Mouse (Mus musculus): ENCODE measurements around the gene Dera.

Gene Dera

DNA sequence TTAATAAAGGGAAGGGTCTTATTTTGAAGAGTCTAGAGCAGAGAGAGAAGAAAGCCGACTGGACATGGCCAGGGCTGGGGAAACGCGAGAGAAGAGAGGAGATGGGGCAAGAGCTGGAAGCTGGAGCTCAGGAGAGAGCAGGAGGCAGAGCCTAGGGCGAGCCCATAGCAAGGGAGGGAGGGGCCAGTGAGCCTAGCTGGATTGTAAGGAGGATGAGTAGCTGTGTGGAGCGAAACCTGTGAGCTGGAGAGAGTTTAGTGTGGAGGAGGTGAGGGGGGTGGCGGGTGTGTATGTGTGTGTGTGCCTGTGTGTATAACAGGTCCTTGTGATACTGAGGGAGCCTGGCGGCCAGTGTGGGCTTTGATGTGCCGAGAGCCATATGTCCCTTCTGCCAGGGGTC is 5.3 kb downstream of the Dera start:
- no peak for DNase-seq

DNA sequence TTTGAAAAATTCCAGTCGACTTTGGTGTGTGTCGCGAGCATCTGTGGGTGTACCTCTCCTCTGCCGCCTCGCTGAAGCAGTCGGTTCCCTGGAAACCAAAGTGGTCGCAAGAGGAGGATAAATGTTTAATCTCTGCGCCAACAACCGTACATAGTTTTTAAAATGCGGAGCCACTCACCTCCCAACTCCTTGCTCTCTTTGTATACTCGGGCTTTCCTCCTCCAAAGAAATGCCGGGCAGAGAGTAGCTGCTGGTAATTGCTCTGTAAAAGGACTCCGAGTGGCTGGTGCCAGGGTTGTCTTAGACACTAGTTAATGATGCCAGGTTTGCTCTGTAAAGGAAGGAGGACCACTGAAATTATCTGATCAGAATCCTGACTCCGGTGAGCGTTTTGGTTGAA is 6.6 kb downstream of the Dera start:
- no peak for DNase-seq

DNA sequence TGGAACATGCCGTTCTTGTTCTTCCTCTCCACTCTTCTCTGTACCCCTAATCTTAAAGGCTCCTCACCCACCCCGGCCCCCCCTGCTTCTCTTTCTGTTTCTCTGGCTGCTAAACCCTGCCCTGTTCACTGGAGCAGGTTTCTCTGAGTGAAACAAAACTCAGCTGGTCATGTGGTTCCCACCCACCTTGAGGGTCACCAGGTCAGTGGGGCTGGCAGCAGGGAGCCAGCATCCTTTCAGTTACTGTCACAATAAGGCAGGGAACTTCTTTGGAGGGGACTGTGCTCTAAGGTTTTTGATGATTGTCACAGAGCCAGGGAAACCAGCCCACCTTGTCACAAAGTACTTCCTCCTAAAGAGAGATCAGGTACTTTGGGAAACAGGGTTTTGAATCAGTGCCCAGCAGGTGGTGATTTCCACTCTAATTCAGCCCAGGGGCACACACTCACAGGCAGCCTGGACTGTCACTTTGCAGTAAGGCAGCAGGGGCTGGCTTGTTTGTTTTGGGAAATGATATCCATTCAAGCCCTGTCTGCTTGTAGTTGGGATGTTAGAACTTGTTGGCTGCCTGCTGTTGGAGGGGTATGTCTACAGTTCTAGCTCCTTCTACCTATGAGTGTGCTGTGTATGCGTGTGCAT is 10.3 kb downstream of the Dera start:
- DNase-seq, result no peak

DNA sequence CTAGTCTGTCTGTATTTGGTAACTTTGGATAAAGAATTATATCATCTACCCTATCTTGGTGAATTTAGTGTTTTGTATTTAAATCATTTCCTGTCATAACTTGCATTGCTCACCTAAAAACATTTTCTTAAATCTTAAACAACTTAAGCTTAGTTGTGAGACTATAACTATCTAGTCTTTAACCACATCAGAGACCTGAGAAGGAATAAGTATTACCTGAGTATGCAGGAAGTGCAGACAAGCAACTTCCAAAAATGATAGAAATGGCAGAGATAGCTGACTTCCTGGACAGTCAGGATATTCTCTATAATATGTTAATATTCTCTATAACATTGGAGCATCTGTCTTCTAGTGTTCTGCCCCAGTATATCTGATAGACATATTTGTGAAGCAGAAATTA is 11.8 kb downstream of the Dera start:
- no peak for DNase-seq

DNA sequence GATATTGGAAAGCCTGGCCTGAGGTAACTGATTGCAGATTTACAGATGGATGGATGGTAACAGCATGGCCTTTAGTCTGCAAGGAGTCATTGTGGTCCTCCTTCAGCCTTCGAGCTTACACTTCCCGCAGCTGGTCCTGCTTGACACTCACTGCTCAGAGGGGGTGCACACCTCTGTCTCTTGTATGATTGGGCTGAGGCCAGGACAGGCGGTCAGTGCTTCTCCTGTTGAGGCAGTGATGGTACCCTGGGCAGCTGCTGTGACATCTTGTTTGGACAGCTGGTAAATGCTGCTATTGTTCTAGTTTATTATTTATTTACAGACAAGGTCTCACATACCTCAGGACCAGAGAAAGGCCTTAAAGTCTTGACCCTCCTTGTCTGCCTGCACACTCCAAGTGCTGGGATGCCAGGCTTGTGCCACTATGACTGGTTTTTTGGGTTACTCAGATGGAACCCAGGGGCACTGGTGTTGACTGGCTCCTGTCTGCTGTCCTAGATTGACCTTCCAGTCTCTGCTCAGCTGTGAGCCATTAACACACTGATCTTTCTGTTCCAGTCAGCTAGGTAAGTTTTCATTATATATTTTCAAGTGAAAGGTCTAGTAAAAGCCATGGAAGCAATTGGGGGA is 17.4 kb downstream of the Dera start:
- DNase-seq, result no peak

DNA sequence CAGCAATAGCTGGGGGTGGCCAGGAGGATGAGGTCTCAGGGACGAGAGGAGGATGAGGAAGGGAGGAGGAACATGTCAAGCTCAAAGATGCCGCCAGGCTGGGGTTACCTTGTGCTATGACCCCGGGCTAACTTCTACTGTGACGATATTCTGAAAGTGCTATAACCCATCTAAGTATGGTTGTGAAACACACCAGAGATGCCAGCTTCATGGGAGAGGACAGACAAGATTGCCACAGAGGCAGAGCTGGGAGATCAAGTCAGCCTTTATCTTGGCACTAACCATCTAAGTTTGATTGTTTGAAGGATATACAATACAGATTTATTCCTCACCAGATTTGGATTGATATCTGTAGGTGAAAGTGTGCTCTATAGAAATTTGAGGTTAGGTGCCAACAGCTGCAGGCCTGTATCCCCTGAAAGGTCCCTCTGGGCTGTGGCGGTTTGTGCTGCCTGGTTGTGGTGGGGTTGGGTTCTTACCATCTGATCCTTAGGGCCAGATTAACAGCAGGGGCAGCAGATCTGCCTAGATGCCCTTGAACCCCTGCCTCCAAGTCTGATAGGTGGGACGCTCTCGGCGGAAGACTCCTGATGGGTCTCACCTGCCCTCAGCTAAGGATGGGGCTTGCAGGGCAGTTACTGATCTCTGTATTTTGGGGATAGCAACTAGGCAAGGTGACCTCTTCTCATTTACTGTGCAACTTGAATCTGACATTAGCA is 18.7 kb downstream of the Dera start:
- no peak for DNase-seq

DNA sequence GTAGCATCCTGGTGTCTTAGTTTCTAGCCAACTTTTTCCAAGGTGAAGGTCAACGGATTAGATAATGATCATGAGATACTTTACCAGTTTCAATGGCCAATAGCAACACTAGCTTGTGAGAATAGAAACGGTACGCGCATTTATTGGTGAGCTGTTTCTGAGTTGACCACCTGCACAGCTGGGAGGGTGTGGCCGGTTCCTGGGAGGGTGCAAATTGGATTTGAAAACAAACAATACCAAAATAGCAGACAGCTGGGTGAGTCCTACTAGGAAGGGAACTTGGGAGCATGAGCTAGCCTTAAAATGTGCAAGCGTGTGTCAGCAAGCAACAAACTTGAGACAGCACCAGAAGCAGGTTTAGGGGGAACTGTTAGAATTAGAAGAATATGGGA is 19.3 kb downstream of the Dera start:
- DNase-seq, result no peak

DNA sequence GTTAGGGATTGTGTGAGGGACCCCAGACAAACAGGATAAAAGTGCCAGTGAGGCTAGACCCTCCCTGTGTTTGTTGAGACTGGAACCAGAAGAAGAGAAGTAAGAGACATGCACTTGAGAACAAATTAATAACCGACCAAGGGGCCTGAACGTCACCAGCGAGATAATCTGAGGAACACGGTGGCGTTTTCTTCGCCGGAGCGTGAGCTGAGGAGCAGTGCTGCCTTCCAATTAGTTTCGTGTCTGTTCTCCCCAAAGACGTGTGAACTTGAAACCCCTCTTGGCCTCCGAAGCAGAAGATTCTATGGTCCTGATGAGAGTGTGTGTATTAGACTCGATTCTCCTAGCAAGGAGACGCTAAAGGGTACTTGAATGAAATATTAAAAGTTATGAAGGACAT is 19.8 kb downstream of the Dera start:
- no peak for DNase-seq

DNA sequence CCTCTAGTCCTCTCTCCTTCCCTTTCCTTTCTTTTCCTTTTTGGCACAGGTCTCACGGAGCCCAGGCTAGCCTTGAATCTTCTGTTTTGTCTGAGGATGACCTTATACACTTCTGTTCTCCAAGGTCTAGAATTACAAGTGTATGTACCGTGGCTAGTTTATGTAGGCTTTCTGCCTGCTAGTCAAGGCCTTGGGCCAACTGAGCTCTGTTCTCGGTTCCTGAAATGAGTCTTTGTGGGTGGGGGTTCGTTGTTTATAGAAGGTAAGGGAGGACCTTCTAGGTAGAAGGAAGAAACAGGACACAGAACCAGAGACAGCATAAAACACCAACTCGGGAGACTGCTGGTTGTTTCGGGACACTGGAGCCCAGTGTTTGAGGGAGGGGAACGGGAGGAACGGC is 20.8 kb downstream of the Dera start:
- DNase-seq, result no peak

DNA sequence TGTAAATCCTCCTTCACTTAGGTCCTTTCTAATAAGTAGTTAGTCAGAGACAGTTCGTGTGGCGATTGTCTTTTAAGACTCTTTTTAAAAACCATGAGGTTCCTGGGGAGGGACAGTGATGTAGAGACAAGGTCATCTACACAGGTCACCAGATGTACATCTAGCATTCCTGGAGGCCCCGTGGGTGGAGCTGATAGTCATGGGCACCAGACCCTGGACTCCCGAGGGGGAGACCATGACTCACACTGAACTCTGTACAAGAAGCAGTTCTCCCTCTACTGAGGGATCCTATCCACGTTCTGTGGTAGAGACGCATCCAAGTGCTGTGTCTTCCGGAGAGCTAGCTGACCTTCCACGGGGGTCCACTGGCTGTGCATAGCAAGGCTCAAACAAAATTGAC is 22.6 kb downstream of the Dera start:
- no peak for DNase-seq

DNA sequence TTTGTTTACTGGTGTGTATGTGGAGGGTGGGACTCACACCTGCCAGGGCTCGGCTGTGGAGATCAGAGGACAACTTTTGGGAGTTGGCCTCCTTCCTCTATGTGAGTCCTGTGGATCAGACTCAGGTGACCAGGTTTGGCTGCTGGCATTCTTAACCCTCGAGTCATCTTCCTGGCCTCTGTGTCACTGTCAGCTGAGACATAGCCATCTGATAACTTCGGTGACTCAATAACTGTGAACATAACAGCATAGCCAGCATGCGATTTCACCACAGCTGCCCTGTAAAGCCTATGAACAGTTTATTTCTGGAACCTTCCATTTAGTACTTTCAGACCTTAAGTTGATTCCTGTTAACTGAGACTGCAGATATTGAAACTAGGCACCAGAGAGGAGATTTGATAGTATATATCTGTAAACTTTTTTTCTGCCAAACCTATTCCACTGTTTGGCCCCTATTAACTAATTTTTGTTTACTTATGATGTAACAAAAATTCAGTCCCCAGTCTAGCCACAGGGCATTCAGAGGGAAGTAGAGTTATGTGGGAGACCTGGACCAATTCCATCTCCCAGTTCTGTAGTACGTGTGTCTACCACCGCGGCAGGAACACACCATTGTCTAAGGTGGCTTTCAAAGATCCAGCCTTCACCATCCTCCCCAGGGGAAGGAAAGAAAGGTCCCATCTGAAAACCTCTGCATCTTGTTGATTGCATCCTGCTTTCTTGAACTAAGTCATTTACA is 29.7 kb downstream of the Dera start:
- DNase-seq, result no peak

DNA sequence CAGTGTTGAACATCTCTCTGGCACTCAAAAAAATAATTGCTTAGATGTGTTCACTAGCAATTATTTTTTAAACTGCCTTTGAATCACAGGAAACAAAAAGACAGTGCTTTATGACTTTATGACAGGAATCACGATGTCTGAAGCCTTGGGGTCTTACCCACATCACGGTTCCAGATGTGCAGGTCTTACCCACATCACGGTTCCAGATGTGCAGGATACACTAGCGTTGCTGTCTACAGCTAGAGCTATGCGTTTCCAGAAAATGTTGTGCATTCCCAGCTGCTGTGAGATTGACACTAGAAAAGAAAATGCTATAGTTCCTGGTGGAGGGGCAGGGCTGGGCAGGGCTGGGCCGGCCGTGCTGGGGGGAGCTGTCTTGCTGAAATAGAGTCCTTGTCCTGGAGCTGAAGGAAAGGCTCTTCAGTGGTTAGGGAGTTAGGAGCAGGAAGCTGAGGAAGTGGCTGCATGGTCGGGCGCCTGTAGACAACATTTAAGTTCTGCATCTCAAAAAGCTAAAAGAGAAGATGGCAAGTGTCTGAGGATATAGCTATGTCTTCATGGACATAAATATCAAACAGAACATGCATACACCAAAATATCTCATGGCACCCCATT is 34.7 kb downstream of the Dera start:
- DNase-seq, result no peak

DNA sequence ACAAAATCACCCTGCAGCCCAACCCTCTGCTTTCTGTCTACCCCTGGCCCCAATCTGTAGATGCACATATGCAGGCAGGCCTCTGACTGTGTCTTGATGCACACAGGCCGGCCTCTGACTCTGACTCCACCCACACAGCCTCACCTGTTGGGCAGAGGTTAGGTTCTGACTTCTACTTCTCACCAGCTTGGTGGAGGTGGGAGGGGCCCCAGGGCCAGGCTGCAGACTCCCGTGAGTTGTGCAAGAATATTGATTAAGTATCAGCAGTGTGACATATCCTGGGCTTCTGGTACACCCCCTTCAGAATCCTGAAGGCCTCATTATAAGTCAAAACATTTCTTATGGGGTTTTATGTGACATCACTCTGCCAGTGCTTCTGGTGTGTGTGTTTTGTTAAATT is 35.3 kb downstream of the Dera start:
- DNase-seq, result no peak

DNA sequence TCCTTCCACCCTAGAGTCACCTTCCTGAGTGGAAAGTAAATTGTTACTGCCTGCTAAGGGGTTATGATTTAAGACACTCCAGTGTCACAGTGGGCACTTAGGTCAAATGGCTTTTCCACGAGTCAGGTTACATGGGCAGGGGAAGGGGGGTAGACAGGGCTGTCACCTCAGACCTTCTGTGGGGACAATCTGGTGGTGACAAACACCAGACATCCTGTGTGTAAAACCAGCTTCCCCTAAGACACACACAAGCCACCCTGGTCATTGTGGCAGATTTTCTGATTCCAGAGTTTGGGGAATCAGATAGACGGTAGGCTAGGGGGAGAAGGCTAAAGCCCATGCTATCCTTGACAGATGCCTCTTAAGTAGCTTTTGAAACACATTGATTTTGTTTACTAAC is 41.1 kb downstream of the Dera start:
- no peak for DNase-seq

DNA sequence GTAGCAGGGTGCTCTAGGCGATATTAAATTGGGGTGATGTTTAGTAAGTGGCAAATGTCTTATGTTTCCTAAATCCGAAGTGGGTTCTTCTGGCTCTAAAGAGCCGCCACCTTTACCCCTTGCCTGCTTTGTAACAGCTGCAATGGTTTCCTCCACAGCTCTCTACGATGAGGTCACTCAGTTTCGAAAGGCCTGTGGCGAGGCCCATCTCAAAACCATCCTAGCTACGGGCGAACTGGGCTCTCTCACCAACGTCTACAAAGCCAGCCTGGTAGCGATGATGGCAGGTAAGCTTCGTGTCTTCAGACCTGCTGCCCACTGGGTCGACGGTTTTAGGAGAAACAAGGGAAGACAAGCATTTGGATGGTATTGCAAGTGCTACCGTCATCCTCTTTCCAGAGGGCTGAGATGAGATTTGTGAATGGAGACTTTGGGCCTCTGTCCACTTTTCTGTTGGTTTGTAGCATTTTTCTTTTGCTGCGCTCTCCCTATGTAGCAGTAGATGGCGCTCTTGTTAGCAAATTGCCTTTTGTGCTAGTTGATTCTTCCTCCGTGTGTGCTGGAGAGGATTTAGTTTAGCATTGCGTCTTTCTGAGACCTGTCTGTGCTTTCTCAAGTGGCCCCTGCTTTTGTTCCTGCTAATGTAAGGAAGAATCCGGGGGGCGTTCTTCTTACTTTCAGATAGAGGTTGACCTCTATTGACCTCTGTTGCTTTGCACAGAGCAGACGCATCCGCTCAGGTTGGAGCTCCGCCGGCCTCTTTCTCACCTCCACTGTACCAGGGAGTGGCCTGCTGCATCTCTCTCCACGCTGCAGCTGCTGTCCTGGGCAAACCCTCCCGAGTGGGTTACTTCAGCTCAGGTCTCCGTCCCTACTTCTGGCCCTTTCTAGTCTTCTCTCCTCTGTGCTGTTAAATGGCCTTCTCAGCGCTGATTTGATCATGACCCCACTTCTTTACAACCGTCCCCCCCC is 42.5 kb downstream of the Dera start:
- DNase-seq, result peak; percentile 13

DNA sequence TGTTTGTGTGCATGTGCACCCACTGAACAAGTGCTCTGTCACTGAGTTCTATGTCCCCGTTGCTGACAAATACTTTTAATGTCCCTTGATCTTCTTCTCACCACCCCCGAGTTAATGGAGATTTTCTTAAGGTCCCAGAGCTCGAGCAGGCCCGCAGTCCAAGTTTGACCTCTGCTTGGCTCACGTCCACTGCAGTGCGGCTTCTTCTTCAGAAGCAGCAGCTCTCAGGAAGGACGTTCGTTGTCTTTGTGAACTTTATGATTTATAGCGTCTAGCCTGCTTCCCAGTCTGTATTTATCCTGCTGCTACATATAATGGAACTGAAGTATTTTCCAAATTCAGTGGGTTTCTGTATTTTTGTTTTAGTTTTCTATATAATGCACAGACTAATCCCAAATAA is 44.9 kb downstream of the Dera start:
- DNase-seq, result peak; percentile 9

DNA sequence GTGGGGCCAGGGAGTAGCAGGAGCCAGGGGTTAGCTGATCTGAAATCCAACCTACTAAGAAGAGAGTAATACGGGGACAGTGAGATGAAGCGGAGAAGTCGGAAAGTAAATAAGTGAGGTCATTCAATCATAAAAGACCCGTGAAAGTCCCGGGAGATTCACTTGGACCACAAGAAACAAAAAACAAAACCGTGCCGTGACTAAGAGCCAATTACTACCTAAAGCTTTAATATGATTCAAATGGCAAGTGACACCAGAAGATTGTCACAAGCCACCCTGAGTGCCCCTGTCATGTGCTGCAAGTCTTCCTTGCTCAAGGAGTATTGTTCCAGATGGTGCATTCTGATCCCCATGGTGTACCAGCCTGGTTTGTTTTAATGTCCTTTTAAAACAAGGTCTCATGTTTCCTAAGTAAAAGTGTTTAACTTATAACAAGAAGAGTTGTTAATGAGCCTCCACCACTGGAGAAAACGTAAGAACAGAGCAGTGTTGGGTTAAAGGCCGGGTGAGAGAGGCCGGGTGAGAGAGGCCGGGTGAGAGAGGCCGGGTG is 49.2 kb downstream of the Dera start:
- no peak for DNase-seq

DNA sequence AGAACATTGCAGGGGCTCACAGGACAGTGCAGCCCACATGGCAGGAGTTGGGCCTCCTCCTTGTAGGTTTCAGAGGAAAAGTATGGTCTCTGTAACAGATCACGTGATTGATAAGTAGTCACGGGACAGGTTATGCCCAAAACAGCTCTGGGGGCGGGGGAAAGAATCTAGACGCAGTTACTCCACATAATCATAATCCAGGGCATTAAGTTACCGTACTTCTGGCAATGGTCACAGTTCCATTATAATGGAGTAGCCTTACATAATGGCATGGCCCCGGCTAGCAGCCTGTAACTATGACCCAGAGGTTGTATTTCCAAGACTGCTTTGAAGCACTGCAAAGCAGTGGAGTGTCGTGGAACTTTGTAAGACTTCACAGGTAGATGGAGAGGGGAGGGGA is 49.8 kb downstream of the Dera start:
- DNase-seq, result no peak

DNA sequence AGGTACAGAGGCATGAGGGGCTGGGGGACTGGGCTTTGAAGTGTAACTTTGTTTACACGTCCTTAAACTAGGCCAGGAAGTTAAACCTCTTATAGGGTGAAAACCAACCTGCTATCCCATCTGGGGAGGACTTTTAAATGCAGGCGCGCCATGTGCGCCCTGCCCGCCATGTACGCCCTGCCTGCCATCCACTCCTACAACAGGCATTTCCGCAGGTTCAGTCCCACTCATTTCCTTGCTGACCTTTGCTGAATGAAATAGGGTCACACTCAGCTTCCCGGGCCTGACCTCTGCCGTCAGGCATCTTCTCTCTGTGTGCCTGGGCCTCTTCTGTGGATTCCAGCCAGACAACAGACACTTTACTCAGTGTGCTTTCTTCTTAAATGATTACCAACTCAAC is 50.3 kb downstream of the Dera start:
- DNase-seq, result no peak

DNA sequence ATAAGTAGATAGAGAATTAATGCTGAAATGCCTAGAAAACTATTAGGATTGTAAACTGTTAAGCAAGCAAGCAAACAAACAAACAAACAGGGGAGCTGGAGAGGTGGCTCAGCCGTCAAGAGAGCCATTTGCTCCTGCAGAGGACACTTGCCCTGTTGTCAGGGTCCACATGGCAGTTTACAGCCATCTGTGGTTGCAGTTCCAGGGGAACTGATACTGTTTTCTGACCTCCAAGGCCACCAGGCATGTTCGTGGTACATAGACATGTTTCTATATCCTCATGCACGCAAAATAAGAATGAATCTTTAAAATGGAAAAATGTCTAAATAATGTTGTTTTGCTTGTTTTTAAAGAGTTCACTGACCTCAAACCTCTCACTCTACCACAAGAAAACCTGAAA is 52.0 kb downstream of the Dera start:
- DNase-seq, result no peak

DNA sequence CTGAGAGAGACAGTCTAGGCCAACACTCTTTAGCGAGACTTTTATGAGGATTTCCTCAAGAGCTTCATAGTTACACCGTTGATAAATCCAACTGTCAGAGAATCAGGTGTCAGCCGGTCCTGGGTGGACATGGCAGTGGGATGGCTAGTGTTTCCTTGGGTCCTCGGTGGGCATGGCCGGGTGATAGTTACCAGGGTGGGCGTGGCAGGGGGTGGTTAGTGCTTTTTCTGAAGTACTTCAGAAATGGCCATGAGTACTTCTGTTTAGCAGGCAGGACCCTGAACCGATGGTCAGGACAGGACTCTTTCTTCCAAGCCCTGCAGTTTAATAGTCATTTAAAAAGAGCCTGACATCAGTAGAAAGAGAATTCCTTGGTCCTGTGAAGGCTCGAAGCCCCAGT is 52.5 kb downstream of the Dera start:
- no peak for DNase-seq

DNA sequence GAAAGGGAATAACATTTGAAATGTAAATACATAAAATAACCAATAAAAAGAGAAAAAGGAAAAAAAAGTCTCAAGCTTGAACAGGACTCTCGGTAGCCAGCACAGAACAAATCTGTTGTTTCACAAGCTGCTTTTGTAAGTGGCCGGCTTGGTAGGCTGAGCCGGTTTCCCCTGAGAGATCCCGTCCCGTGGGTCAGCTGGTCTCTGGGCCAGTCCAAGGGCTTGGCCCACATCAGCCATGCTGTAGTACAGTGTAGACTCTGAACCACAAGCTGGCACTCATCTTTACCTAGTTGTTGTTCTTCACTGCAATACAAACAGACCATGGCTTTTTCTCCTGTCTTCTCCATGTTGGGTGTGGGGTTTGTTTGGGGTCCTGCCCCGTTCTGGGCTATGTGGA is 53.0 kb downstream of the Dera start:
- DNase-seq, result no peak
